Mouse (Mus musculus) limb, embryonic 11.5 days (tissue): ENCODE results near the gene Bmp8b. TPM values are rescaled to one million over a fixed set of nuclear protein-coding genes. Genes with fewer than 3 reads are reported as not detected.

ENCODE experiments used
- ATAC-seq: fragments of 200-750 bp; cut with Nextera tagmentation; 2 replicates; pipeline ENCODE4 v1.8.0; 2017; ENCODE audit warnings: low read depth; ENCODE audit not compliant: insufficient number of reproducible peaks, low FRiP score, low TSS enrichment
- DNase-seq: peaks from one replicate; pipeline ENCODE4 v3.0.0-alpha.2; 2015; ENCODE audit warnings: low spot score
- H3K27ac ChIP-seq: fragments of 300-500 bp; sonication (generic); replicated peaks from 2 replicates; pipeline ENCODE4 v1.5.1; 2014; ENCODE audit warnings: low read depth, mild to moderate bottlenecking, low read length
- H3K27me3 ChIP-seq: fragments of 300-500 bp; sonication (generic); 2 replicates; pipeline ENCODE4 v1.6.1; 2014; ENCODE audit warnings: mild to moderate bottlenecking, low read length, mixed read lengths; ENCODE audit not compliant: control insufficient read depth, insufficient read depth
- H3K36me3 ChIP-seq: fragments of 300-500 bp; sonication (generic); 2 replicates; pipeline ENCODE4 v1.6.1; 2014; ENCODE audit warnings: mild to moderate bottlenecking, low read length, moderate library complexity, mixed read lengths; ENCODE audit not compliant: control insufficient read depth, insufficient read depth
- H3K4me1 ChIP-seq: fragments of 300-500 bp; sonication (generic); 2 replicates; pipeline ENCODE4 v1.6.1; 2014; ENCODE audit warnings: low read length, mixed read lengths; ENCODE audit not compliant: control insufficient read depth, insufficient read depth
- H3K4me2 ChIP-seq: fragments of 300-500 bp; sonication (generic); 2 replicates; pipeline ENCODE4 v1.6.1; 2014; ENCODE audit warnings: low read depth, mild to moderate bottlenecking, moderate library complexity; ENCODE audit not compliant: severe bottlenecking
- H3K4me3 ChIP-seq: fragments of 300-500 bp; sonication (generic); 2 replicates; pipeline ENCODE4 v1.5.1; 2014; ENCODE audit warnings: low read depth, low read length
- H3K9ac ChIP-seq: fragments of 300-500 bp; sonication (generic); 2 replicates; pipeline ENCODE4 v1.6.1; 2014; ENCODE audit warnings: mild to moderate bottlenecking, low read length
- H3K9me3 ChIP-seq: fragments of 300-500 bp; sonication (generic); 2 replicates; pipeline ENCODE4 v1.6.1; 2016; ENCODE audit warnings: low read length; ENCODE audit not compliant: control insufficient read depth
- polyA plus RNA-seq: library from polyadenylated mRNA; unstranded; fragments of >200 nt; fragmentation: Nextera tagmentation; extraction: Ambion mirVana; gene quantifications from 2 replicates; pipeline ENCODE4 v1.2.1, GENCODE M21; 2014

Bmp8b gene
- polyA plus RNA-seq, 1 experiment from 2014 or later: 0.17 TPM

DNA sequence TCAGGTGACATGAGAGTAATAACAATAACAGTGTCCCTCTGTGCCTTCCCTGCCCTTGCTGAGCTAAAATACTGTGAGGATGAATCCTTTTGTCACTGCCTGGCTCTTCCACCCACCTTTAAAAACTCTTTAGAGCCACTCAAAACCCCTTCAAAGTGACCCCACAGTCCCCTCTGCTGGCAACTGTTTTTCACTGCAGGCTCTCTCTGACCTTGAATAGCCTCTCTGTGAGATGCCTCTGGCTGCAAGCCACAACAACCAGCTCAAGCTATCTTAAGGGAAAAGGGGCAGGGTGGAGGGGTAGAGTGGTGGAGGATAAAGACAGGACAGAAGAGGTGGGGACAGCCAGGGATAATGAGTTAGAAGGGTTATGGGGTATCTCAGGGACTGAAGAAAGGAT lies 66.8 kb downstream of the Bmp8b start:
- Histone ChIP-seq H3K36me3 (no peaks in the 10 kb centered on the region), H3K4me3 (no peak overlapping the region), H3K27ac (no peak overlapping the region), H3K27me3 (peaks cover 3% of the 10 kb centered on the region; the same call in 1 of the 2 replicates), H3K4me1 (no peaks in the 10 kb centered on the region), H3K9ac (no peak overlapping the region), H3K9me3 (no peaks in the 10 kb centered on the region), H3K4me2 (no peak overlapping the region)
- DNase-seq (no peak), ATAC-seq (no peak)

Other genes starting within 250 kb of the Bmp8b start
- 59.0 and 64.6 TPM in 2 replicates for gene Cap1, start 219.1 kb upstream of the Bmp8b start, polyA plus RNA-seq
- gene Mfsd2a, start 144.0 kb upstream of the Bmp8b start, polyA plus RNA-seq: 7.5 and 8.7 TPM in 2 replicates
- gene Mycl, start 109.5 kb upstream of the Bmp8b start, polyA plus RNA-seq: 32.8 and 39.0 TPM in 2 replicates
- 16.7 and 21.6 TPM in 2 replicates for gene Trit1, start 88.6 kb upstream of the Bmp8b start, polyA plus RNA-seq
- gene Oxct2b, start 11.1 kb downstream of the Bmp8b start, polyA plus RNA-seq: 0.13 TPM in 1 of 2 replicates, not detected in the other
- gene Ppie, start 34.8 kb downstream of the Bmp8b start, polyA plus RNA-seq: 125 and 127 TPM in 2 replicates
- 0.17 and 1.7 TPM in 2 replicates for gene Hpcal4, start 78.1 kb downstream of the Bmp8b start, polyA plus RNA-seq
- not detected in 2 replicates for gene Nt5c1a, start 96.3 kb downstream of the Bmp8b start, polyA plus RNA-seq
- gene Heyl, start 128.4 kb downstream of the Bmp8b start, polyA plus RNA-seq: 2.4 and 2.7 TPM in 2 replicates
- gene Pabpc4, start 157.2 kb downstream of the Bmp8b start, polyA plus RNA-seq: 50.5 and 56.2 TPM in 2 replicates
- gene Oxct2a, start 218.5 kb downstream of the Bmp8b start, polyA plus RNA-seq: not detected in 2 replicates
- 0.24 and 0.31 TPM in 2 replicates for gene Bmp8a, start 238.1 kb downstream of the Bmp8b start, polyA plus RNA-seq